Mouse (Mus musculus) C2C12 (cell line): ENCODE measurements around the gene Ephb4.

Experiments used
- CEBPB ChIP-seq: IDR thresholded peaks from one replicate; pipeline ENCODE4 v1.6.1; 2011; ENCODE audit warnings: low read depth, mild to moderate bottlenecking, control low read depth, moderate library complexity
- CTCF ChIP-seq: IDR thresholded peaks from one replicate; pipeline ENCODE4 v1.5.1; 2011; ENCODE audit not compliant: control insufficient read depth, insufficient read depth, insufficient read length
- MAX ChIP-seq: IDR thresholded peaks from one replicate; pipeline ENCODE4 v1.6.1; 2011; ENCODE audit warnings: mild to moderate bottlenecking, control low read depth
- MYOD1 ChIP-seq: IDR thresholded peaks from one replicate; pipeline ENCODE4 v1.6.1; 2011; ENCODE audit warnings: low read depth; ENCODE audit not compliant: control insufficient read depth, insufficient read length
- MYOG ChIP-seq: IDR thresholded peaks from one replicate; pipeline ENCODE4 v1.6.1; 2011; ENCODE audit not compliant: control insufficient read depth, insufficient read length; ENCODE audit errors: extremely low read depth
- USF1 ChIP-seq: IDR thresholded peaks from one replicate; pipeline ENCODE4 v1.6.1; 2011; ENCODE audit warnings: low read depth, mild to moderate bottlenecking, control low read depth, moderate library complexity

DNA sequence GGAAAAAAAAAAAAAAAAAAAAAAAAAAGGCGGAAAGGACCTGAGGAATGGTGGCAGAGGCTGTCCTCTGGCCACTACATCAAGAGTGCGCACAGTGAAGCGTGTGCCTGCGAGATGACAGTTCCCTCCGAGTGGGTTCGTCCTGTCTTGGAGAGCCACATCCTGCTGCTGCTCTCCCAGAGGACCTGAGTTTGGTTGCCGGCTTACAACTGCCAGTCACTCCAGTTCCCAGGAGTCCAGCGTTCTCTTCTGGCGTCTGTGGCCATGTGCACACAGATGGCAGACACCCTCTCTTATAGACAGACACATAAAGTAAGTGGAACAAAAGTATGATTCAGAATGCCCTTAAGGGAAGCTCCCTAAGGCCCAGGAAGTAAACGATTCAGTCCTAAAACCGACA is 27.3 kb downstream of the Ephb4 start:
- TF ChIP-seq CTCF (no peak), USF1 (no peak), CEBPB (no peak), MAX (no peak), MYOG (no peak), MYOD1 (no peak)
